In genomic region chr7:114086021-114086710, GRCm38 (mm10) we compare ENCODE assay signal across 14 mouse cellular contexts.
"Had no signal": no experiment of that assay in that cellular context is flagged by ENCODE, and none has a peak within 500 bp of the region (broad histone marks: within the 10 kb centered on the region; RNA-seq: fewer than 3 reads in every experiment).

No protein-coding gene starts in this region.

- H3K9ac ChIP-seq: liver, embryonic 15.5 days; midbrain, embryonic 13.5 days; neural tube, embryonic 15.5 days had no signal

- H3K27ac ChIP-seq: left cerebral cortex, adult 2 months; limb, embryonic 10.5 days; liver, embryonic 15.5 days; midbrain, embryonic 13.5 days; neural tube, embryonic 15.5 days had no signal

- ATAC-seq: lung, postnatal 0 days; midbrain, embryonic 13.5 days had no signal

- H3K4me3 ChIP-seq: left cerebral cortex, adult 2 months; limb, embryonic 10.5 days; liver, embryonic 15.5 days; midbrain, embryonic 13.5 days; neural tube, embryonic 15.5 days had no signal

- DNase-seq: kidney, adult 18-20 months; kidney, postnatal 36 days; lung, adult 2 months; lung, postnatal 36 days; right cerebral cortex, adult 18-20 months; right cerebral cortex, postnatal 25 days; thymus, postnatal 14 days had no signal

- H3K36me3 ChIP-seq: limb, embryonic 10.5 days; liver, embryonic 15.5 days; midbrain, embryonic 13.5 days; neural tube, embryonic 15.5 days had no signal

- H3K4me2 ChIP-seq: liver, embryonic 11.5 days; liver, embryonic 15.5 days; midbrain, embryonic 13.5 days; neural tube, embryonic 15.5 days had no signal

- H3K27me3 ChIP-seq: liver, embryonic 15.5 days; midbrain, embryonic 13.5 days; neural tube, embryonic 15.5 days had no signal

- H3K9me3 ChIP-seq: limb, embryonic 10.5 days; liver, embryonic 15.5 days; midbrain, embryonic 13.5 days; neural tube, embryonic 15.5 days had no signal
